Mouse (Mus musculus): Measurements from ENCODE around the gene Atp6v1c2. TPM values are rescaled to one million over a fixed set of nuclear protein-coding genes. Genes with fewer than 3 reads are reported as not detected.

Gene Atp6v1c2
- polyA plus RNA-seq, 1 experiment from 2014 or later, result 6.1 TPM

- WGBS, result 52% methylated on average over 3 of the region's 3 CpGs
Observed at GRCm38 (mm10) chr12:17339114-17339905, 10.2 kb upstream of the Atp6v1c2 start.

GRCm38 (mm10) chr12:17338338-17338737 is 9.2 kb upstream of the Atp6v1c2 start:
- Histone ChIP-seq H3K9me3 (ENCODE audit: control insufficient read depth, low read length) (no peaks in the 10 kb centered on the region), H3K4me2 (ENCODE audit: low read depth, low read length) (no peak overlapping the region), H3K9ac (ENCODE audit: low read length) (no peak overlapping the region), H3K4me3 (ENCODE audit: low read length) (no peak overlapping the region), H3K27me3 (ENCODE audit: control insufficient read depth, insufficient read depth, low read depth, low read length) (no peaks in the 10 kb centered on the region), H3K36me3 (ENCODE audit: control insufficient read depth, insufficient read depth, low read length) (no peaks in the 10 kb centered on the region), H3K4me1 (replicated peaks; ENCODE audit: control insufficient read depth, insufficient read depth, low read length) (no peaks in the 10 kb centered on the region), H3K27ac (ENCODE audit: low read length) (no peak overlapping the region)
- peak; percentile 36; the same call in 1 of the 2 replicates for ATAC-seq (ENCODE audit: low read depth)
- WGBS, result 51% methylated on average over 2 of the region's 2 CpGs

More at GRCm38 (mm10) chr12:17339114-17339905, 10.2 kb upstream of the Atp6v1c2 start:
- Histone ChIP-seq H3K36me3 (ENCODE audit: control insufficient read depth, insufficient read depth, low read length) (no peaks in the 10 kb centered on the region), H3K4me3 (ENCODE audit: low read length) (no peak overlapping the region), H3K4me2 (ENCODE audit: low read depth, low read length) (no peak overlapping the region), H3K9ac (ENCODE audit: low read length) (no peak overlapping the region), H3K27ac (ENCODE audit: low read length) (no peak overlapping the region), H3K4me1 (replicated peaks; ENCODE audit: control insufficient read depth, insufficient read depth, low read length) (no peaks in the 10 kb centered on the region), H3K27me3 (ENCODE audit: control insufficient read depth, insufficient read depth, low read depth, low read length) (no peaks in the 10 kb centered on the region), H3K9me3 (ENCODE audit: control insufficient read depth, low read length) (no peaks in the 10 kb centered on the region)
- no peak for ATAC-seq (ENCODE audit: low read depth)

- Histone ChIP-seq H3K4me2 (ENCODE audit: low read depth, low read length) (no peak overlapping the region), H3K27ac (ENCODE audit: low read length) (no peak overlapping the region), H3K9ac (ENCODE audit: low read length) (no peak overlapping the region), H3K4me1 (replicated peaks; ENCODE audit: control insufficient read depth, insufficient read depth, low read length) (no peaks in the 10 kb centered on the region), H3K27me3 (ENCODE audit: control insufficient read depth, insufficient read depth, low read depth, low read length) (no peaks in the 10 kb centered on the region), H3K36me3 (ENCODE audit: control insufficient read depth, insufficient read depth, low read length) (no peaks in the 10 kb centered on the region), H3K9me3 (ENCODE audit: control insufficient read depth, low read length) (no peaks in the 10 kb centered on the region), H3K4me3 (ENCODE audit: low read length) (no peak overlapping the region)
- WGBS, result 12% methylated on average over 1 of the region's 1 CpGs
- ATAC-seq (ENCODE audit: low read depth), result no peak
Observed at GRCm38 (mm10) chr12:17333459-17333858, 4.3 kb upstream of the Atp6v1c2 start.

GRCm38 (mm10) chr12:17324549-17325470 is 4.3 kb downstream of the Atp6v1c2 start:
- H3K4me2 ChIP-seq (ENCODE audit: low read depth, low read length), result peak overlapping the region; percentile 79
- 3% methylated on average over 49 of the region's 51 CpGs for WGBS
- H3K4me3 ChIP-seq (ENCODE audit: low read length), result peak overlapping the region; percentile 51
- no peak overlapping the region for H3K27ac ChIP-seq (ENCODE audit: low read length)
- peaks cover 23% of the 10 kb centered on the region for H3K27me3 ChIP-seq (ENCODE audit: control insufficient read depth, insufficient read depth, low read depth, low read length)
- peak; percentile 57 for ATAC-seq (ENCODE audit: low read depth)
- no peaks in the 10 kb centered on the region; the same call in 1 of the 2 replicates for H3K4me1 ChIP-seq (replicated peaks; ENCODE audit: control insufficient read depth, insufficient read depth, low read length)
- H3K9ac ChIP-seq (ENCODE audit: low read length), result peak overlapping the region; percentile 62
- H3K36me3 ChIP-seq (ENCODE audit: control insufficient read depth, insufficient read depth, low read length), result no peaks in the 10 kb centered on the region
- H3K9me3 ChIP-seq (ENCODE audit: control insufficient read depth, low read length), result no peaks in the 10 kb centered on the region

GRCm38 (mm10) chr12:17318453-17318852 is 10.7 kb downstream of the Atp6v1c2 start:
- Histone ChIP-seq H3K9me3 (ENCODE audit: control insufficient read depth, low read length) (no peaks in the 10 kb centered on the region), H3K4me2 (ENCODE audit: low read depth, low read length) (no peak overlapping the region), H3K27me3 (ENCODE audit: control insufficient read depth, insufficient read depth, low read depth, low read length) (peaks cover 3% of the 10 kb centered on the region), H3K4me3 (ENCODE audit: low read length) (no peak overlapping the region), H3K9ac (ENCODE audit: low read length) (no peak overlapping the region), H3K4me1 (replicated peaks; ENCODE audit: control insufficient read depth, insufficient read depth, low read length) (peaks cover 8% of the 10 kb centered on the region; the same call in 1 of the 2 replicates), H3K36me3 (ENCODE audit: control insufficient read depth, insufficient read depth, low read length) (no peaks in the 10 kb centered on the region), H3K27ac (ENCODE audit: low read length) (peak overlapping the region; percentile 55)
- peak; percentile 76 for ATAC-seq (ENCODE audit: low read depth)
- WGBS, result 48% methylated on average over 3 of the region's 3 CpGs

- WGBS, result 30% methylated on average over 4 of the region's 4 CpGs
- H3K4me3 ChIP-seq (ENCODE audit: low read length), result no peak overlapping the region
- no peaks in the 10 kb centered on the region for H3K9me3 ChIP-seq (ENCODE audit: control insufficient read depth, low read length)
- peak overlapping the region; percentile 18 for H3K27ac ChIP-seq (ENCODE audit: low read length)
- no peaks in the 10 kb centered on the region for H3K36me3 ChIP-seq (ENCODE audit: control insufficient read depth, insufficient read depth, low read length)
- H3K27me3 ChIP-seq (ENCODE audit: control insufficient read depth, insufficient read depth, low read depth, low read length), result no peaks in the 10 kb centered on the region
- H3K4me2 ChIP-seq (ENCODE audit: low read depth, low read length), result no peak overlapping the region
- ATAC-seq (ENCODE audit: low read depth), result no peak
- H3K9ac ChIP-seq (ENCODE audit: low read length), result no peak overlapping the region
- H3K4me1 ChIP-seq (replicated peaks; ENCODE audit: control insufficient read depth, insufficient read depth, low read length), result peaks cover 8% of the 10 kb centered on the region; the same call in 1 of the 2 replicates
Observed at GRCm38 (mm10) chr12:17317970-17318369, 11.2 kb downstream of the Atp6v1c2 start.

- H3K9ac ChIP-seq (ENCODE audit: low read length), result no peak overlapping the region
- no peaks in the 10 kb centered on the region for H3K36me3 ChIP-seq (ENCODE audit: control insufficient read depth, insufficient read depth, low read length)
- H3K4me1 ChIP-seq (replicated peaks; ENCODE audit: control insufficient read depth, insufficient read depth, low read length), result peaks cover 8% of the 10 kb centered on the region; the same call in 1 of the 2 replicates
- peak overlapping the region; percentile 79 for H3K27ac ChIP-seq (ENCODE audit: low read length)
- 68% methylated on average over 5 of the region's 5 CpGs for WGBS
- no peaks in the 10 kb centered on the region for H3K27me3 ChIP-seq (ENCODE audit: control insufficient read depth, insufficient read depth, low read depth, low read length)
- no peaks in the 10 kb centered on the region for H3K9me3 ChIP-seq (ENCODE audit: control insufficient read depth, low read length)
- ATAC-seq (ENCODE audit: low read depth), result peak; percentile 89
- no peak overlapping the region for H3K4me3 ChIP-seq (ENCODE audit: low read length)
- no peak overlapping the region for H3K4me2 ChIP-seq (ENCODE audit: low read depth, low read length)
Observed at GRCm38 (mm10) chr12:17316096-17316495, 13.1 kb downstream of the Atp6v1c2 start.

GRCm38 (mm10) chr12:17310852-17311839 is 18.0 kb downstream of the Atp6v1c2 start:
- H3K27me3 ChIP-seq (ENCODE audit: control insufficient read depth, insufficient read depth, low read depth, low read length), result no peaks in the 10 kb centered on the region
- no peaks in the 10 kb centered on the region for H3K36me3 ChIP-seq (ENCODE audit: control insufficient read depth, insufficient read depth, low read length)
- H3K4me1 ChIP-seq (replicated peaks; ENCODE audit: control insufficient read depth, insufficient read depth, low read length), result peaks cover 2% of the 10 kb centered on the region; the same call in 1 of the 2 replicates
- H3K9me3 ChIP-seq (ENCODE audit: control insufficient read depth, low read length), result no peaks in the 10 kb centered on the region
- H3K9ac ChIP-seq (ENCODE audit: low read length), result no peak overlapping the region
- H3K4me2 ChIP-seq (ENCODE audit: low read depth, low read length), result no peak overlapping the region
- ATAC-seq (ENCODE audit: low read depth), result no peak
- H3K4me3 ChIP-seq (ENCODE audit: low read length), result no peak overlapping the region
- WGBS, result 62% methylated on average over 16 of the region's 16 CpGs
- H3K27ac ChIP-seq (ENCODE audit: low read length), result no peak overlapping the region
